Comparison of ENCODE assay signal across 15 mouse cellular contexts in genomic region chr2:103322171-103322570, GRCm38 (mm10). TPM values are rescaled to one million over a fixed set of nuclear protein-coding genes. Genes with fewer than 3 reads are reported as not detected.
"Had no signal": no experiment of that assay in that cellular context is flagged by ENCODE, and none has a peak within 500 bp of the region (broad histone marks: within the 10 kb centered on the region; RNA-seq: fewer than 3 reads in every experiment).

No protein-coding gene starts in this region.

- H3K27me3 ChIP-seq: neural tube, embryonic 12.5 days; stomach, embryonic 15.5 days had no signal

- H3K4me3 ChIP-seq: left cerebral cortex, adult 2 months; limb, embryonic 10.5 days; neural tube, embryonic 12.5 days; stomach, embryonic 15.5 days had no signal

- H3K36me3 ChIP-seq: limb, embryonic 10.5 days; neural tube, embryonic 12.5 days; stomach, embryonic 15.5 days had no signal

- H3K9ac ChIP-seq: neural tube, embryonic 12.5 days; stomach, embryonic 15.5 days had no signal

- DNase-seq: kidney, adult 18-20 months; kidney, postnatal 10 days; lung, adult 2 months; lung, postnatal 36 days; midbrain, embryonic 14.5 days; spleen, adult 18-20 months; thymus, adult 2 months; thymus, postnatal 25 days had no signal

- ATAC-seq: lung, postnatal 0 days had no signal

- H3K27ac ChIP-seq: left cerebral cortex, adult 2 months; limb, embryonic 10.5 days; neural tube, embryonic 12.5 days; stomach, embryonic 15.5 days had no signal

- H3K4me2 ChIP-seq: neural tube, embryonic 12.5 days; stomach, embryonic 15.5 days had no signal

- H3K9me3 ChIP-seq: limb, embryonic 10.5 days; neural tube, embryonic 12.5 days; stomach, embryonic 15.5 days had no signal

- H3K4me1 ChIP-seq: limb, embryonic 10.5 days; neural tube, embryonic 12.5 days had no signal

RNA-seq across cellular contexts. Expression of gene Ehf, which starts 19.1 kb away (rescaled TPM):
- total RNA-seq: layer of hippocampus, postnatal 25 days; megakaryocyte progenitor cell, adult 5-6 weeks had no signal
- polyA plus RNA-seq: midbrain, embryonic 14.5 days; neural tube, embryonic 12.5 days had no signal
